Mouse (Mus musculus) midbrain, embryonic 14.5 days (tissue): ENCODE measurements around the gene Fcgbp. TPM values are rescaled to one million over a fixed set of nuclear protein-coding genes. Genes with fewer than 3 reads are reported as not detected.
A peak's percentile ranks its signal among the peaks of the same experiment; 100 is the strongest.

Experiments
- ATAC-seq: fragments of 200-750 bp; cut with Nextera tagmentation; 2 replicates; pipeline ENCODE4 v1.8.0; 2017; ENCODE audit warnings: moderate number of reproducible peaks, moderate library complexity; ENCODE audit not compliant: low FRiP score, low TSS enrichment
- DNase-seq: peaks from one replicate; pipeline ENCODE4 v3.0.0-alpha.2; 2015
- H3K27ac ChIP-seq: fragments of 300-500 bp; sonication (generic); replicated peaks from 2 replicates; pipeline ENCODE4 v1.5.1; 2014; ENCODE audit warnings: mild to moderate bottlenecking, low read depth, low read length, moderate library complexity
- H3K27me3 ChIP-seq: fragments of 300-500 bp; sonication (generic); 2 replicates; pipeline ENCODE4 v1.6.1; 2014; ENCODE audit warnings: low read length, control low read depth, mixed read lengths; ENCODE audit not compliant: control insufficient read depth, insufficient read depth
- H3K36me3 ChIP-seq: fragments of 300-500 bp; sonication (generic); 2 replicates; pipeline ENCODE4 v1.6.1; 2014; ENCODE audit warnings: low read length, control low read depth; ENCODE audit not compliant: control insufficient read depth, insufficient read depth
- H3K4me1 ChIP-seq: fragments of 300-500 bp; sonication (generic); 2 replicates; pipeline ENCODE4 v1.6.1; 2014; ENCODE audit warnings: mild to moderate bottlenecking, antibody characterized with exemption, low read length, control low read depth; ENCODE audit not compliant: control insufficient read depth, insufficient read depth
- H3K4me2 ChIP-seq: fragments of 300-500 bp; sonication (generic); 2 replicates; pipeline ENCODE4 v1.6.1; 2014; ENCODE audit warnings: mild to moderate bottlenecking, low read length, moderate library complexity
- H3K4me3 ChIP-seq: fragments of 300-500 bp; sonication (generic); replicated peaks from 2 replicates; pipeline ENCODE4 v1.5.1; 2014; ENCODE audit warnings: low read depth, low read length
- H3K9ac ChIP-seq: fragments of 300-500 bp; sonication (generic); replicated peaks from 2 replicates; pipeline ENCODE4 v1.6.1; 2014; ENCODE audit warnings: mild to moderate bottlenecking, low read length, moderate library complexity
- H3K9me3 ChIP-seq: fragments of 300-500 bp; sonication (generic); 2 replicates; pipeline ENCODE4 v1.6.1; 2016; ENCODE audit warnings: low read length, control low read depth, mixed read lengths; ENCODE audit not compliant: control insufficient read depth
- WGBS: fragments of 180-500 bp; shearing (Covaris S2); extraction: QIAGEN DNeasy Blood & Tissue Kit; methylation state at CpG from one replicate; pipeline ENCODE4 v1.1.7; 2014; 5-methylcytosine and 5-hydroxymethylcytosine counted together
- polyA plus RNA-seq: library from polyadenylated mRNA; unstranded; fragments of >200 nt; fragmentation: Nextera tagmentation; extraction: Ambion mirVana; gene quantifications from 2 replicates; pipeline ENCODE4 v1.2.1, GENCODE M21; 2014

The Fcgbp gene
- polyA plus RNA-seq, 1 experiment from 2014 or later, result 0.25 TPM

GRCm38 (mm10) chr7:28159893-28160292 is 88.9 kb downstream of the Fcgbp start:
- Histone ChIP-seq H3K27me3 (no peaks in the 10 kb centered on the region), H3K27ac (no peak overlapping the region), H3K9ac (no peak overlapping the region), H3K9me3 (no peaks in the 10 kb centered on the region), H3K36me3 (no peaks in the 10 kb centered on the region), H3K4me2 (no peak overlapping the region), H3K4me3 (no peak overlapping the region), H3K4me1 (no peaks in the 10 kb centered on the region)
- no peak for ATAC-seq
- no peak for DNase-seq
- 68% methylated on average over 3 of the region's 3 CpGs for WGBS

DNA sequence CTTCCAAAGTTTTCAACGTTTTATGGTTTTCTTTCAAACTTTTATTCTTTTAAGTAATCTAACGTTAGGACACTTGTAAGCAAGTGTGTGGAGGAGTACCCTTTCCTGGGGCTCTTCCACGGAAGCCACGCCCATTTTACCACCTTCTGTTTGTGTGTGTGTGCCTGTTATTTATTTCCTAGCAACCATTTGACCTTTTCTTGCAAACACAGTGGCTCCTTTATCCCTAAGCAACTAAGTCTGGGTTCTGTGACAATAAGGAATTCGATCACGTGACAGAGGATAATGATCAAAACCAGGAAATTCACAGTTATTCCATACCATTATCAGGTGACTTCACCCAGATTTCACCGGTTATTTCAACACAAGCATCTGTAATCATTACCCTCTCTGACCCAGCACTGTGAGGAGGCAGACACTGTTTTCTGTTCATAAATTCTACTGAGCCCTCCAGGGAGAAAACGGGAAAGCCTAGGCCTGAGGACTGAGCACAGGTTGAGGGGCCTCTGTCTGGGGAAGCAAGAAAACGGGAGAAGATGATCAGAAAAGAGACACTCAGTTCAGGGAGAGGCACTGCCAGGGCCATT is 90.2 kb downstream of the Fcgbp start:
- Histone ChIP-seq H3K4me1 (no peaks in the 10 kb centered on the region), H3K9me3 (no peaks in the 10 kb centered on the region), H3K4me3 (no peak overlapping the region), H3K27ac (no peak overlapping the region), H3K27me3 (no peaks in the 10 kb centered on the region), H3K36me3 (no peaks in the 10 kb centered on the region), H3K9ac (no peak overlapping the region), H3K4me2 (no peak overlapping the region)
- WGBS, result 67% methylated on average over 9 of the region's 9 CpGs
- ATAC-seq (no peak), DNase-seq (no peak)

GRCm38 (mm10) chr7:28165406-28165805 is 94.4 kb downstream of the Fcgbp start:
- Histone ChIP-seq H3K4me1 (peaks cover 12% of the 10 kb centered on the region), H3K27ac (no peak overlapping the region), H3K9ac (no peak overlapping the region), H3K9me3 (no peaks in the 10 kb centered on the region), H3K4me3 (no peak overlapping the region), H3K27me3 (no peaks in the 10 kb centered on the region), H3K36me3 (no peaks in the 10 kb centered on the region), H3K4me2 (no peak overlapping the region)
- 76% methylated on average over 6 of the region's 6 CpGs for WGBS
- DNase-seq (no peak), ATAC-seq (no peak)

DNA sequence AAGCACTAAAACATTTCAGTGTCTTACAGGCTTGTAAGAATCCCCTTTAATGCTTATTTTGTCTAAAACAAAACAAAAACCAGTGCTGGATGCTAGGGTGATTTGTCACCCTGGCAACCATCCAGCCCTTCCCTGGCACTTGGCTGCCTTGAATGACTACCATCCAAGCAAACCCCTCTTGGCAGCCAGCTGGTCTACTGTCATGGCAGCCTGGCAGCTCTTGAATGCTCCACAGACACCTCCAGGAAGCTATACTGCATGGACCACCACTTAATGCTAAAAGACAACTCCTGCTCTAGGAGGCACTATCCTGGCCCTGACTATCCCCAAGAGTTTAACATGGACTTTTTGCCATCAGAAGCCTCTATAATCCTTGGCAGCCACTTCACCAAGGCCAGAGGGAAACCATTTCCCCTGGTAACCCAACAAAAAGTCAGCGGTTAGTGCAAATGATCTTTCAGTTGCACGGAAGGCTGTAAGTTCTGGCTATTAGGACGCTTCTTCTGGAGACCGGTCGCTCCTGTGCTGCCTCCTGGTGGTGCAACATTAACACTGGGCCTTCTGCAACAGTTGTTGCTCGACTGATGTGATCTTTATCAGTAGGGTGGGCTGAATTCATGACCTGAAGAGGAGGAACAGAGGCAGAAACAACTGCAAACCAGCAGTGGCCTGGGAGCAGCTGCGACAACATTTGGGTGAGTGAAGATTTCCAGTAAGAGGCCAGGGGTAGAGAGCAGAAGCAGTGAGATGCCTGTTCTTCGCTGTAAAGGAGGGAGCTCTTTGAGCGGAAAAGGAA is 97.5 kb downstream of the Fcgbp start:
- 9% methylated on average over 9 of the region's 9 CpGs for WGBS
- no peaks in the 10 kb centered on the region for H3K27me3 ChIP-seq
- ATAC-seq (no peak; the same call in 1 of the 2 replicates), DNase-seq (peak; percentile 74)
- no peaks in the 10 kb centered on the region for H3K9me3 ChIP-seq
- H3K36me3 ChIP-seq, result no peaks in the 10 kb centered on the region
- H3K4me3 ChIP-seq, result peak overlapping the region; percentile 78
- H3K4me2 ChIP-seq, result peak overlapping the region; percentile 73
- H3K4me1 ChIP-seq, result peaks cover 20% of the 10 kb centered on the region
- peak overlapping the region; percentile 74 for H3K27ac ChIP-seq
- peak overlapping the region; percentile 48; the same call in 1 of the 2 replicates for H3K9ac ChIP-seq

GRCm38 (mm10) chr7:28169489-28170422 is 98.7 kb downstream of the Fcgbp start, which contains the start of gene Fbl:
Gene Fbl, plus strand, starts transcription at chr7:28169710.
- WGBS, result under 1% methylated on average over 80 of the region's 80 CpGs
- DNase-seq (peak; percentile 98), ATAC-seq (peak; percentile 91)
- peak within 1 kb of the TSS; percentile 74 for H3K27ac ChIP-seq
- peaks cover 20% of the 10 kb centered on the region for H3K4me1 ChIP-seq
- H3K4me3 ChIP-seq, result peak within 1 kb of the TSS; percentile 78
- H3K9ac ChIP-seq, result peak within 1 kb of the TSS; percentile 69
- no peaks in the 10 kb centered on the region for H3K9me3 ChIP-seq
- peak within 1 kb of the TSS; percentile 73 for H3K4me2 ChIP-seq
- peaks cover under 1% of the 10 kb centered on the region; the same call in 1 of the 2 replicates for H3K36me3 ChIP-seq
- H3K27me3 ChIP-seq, result no peaks in the 10 kb centered on the region

Other genes starting within 250 kb of the Fcgbp start
- gene Zfp59, start 232.6 kb upstream of the Fcgbp start, polyA plus RNA-seq, result 9.9 and 15.2 TPM in 2 replicates
- 0.98 and 1.3 TPM in 2 replicates for gene Zfp607a, start 213.7 kb upstream of the Fcgbp start, polyA plus RNA-seq
- 12.6 and 17.8 TPM in 2 replicates for gene Zfp974, start 141.8 kb upstream of the Fcgbp start, polyA plus RNA-seq
- gene Zfp780b, start 92.1 kb upstream of the Fcgbp start, polyA plus RNA-seq, result 27.5 and 31.1 TPM in 2 replicates
- 5.9 and 8.7 TPM in 2 replicates for gene Zfp850, start 57.1 kb upstream of the Fcgbp start, polyA plus RNA-seq
- gene Psmc4, start 21.1 kb upstream of the Fcgbp start, polyA plus RNA-seq, result 275 and 305 TPM in 2 replicates
- gene 9530053A07Rik, start 58.2 kb downstream of the Fcgbp start, polyA plus RNA-seq, result 0.04 TPM in 2 replicates
- 26.2 and 36.4 TPM in 2 replicates for gene Fbl, start 98.5 kb downstream of the Fcgbp start, polyA plus RNA-seq
- 13.7 and 17.3 TPM in 2 replicates for gene Dyrk1b, start 108.2 kb downstream of the Fcgbp start, polyA plus RNA-seq
- gene Eid2, start 196.6 kb downstream of the Fcgbp start, polyA plus RNA-seq, result 6.8 and 14.7 TPM in 2 replicates
- 40.2 TPM in 2 replicates for gene Eid2b, start 206.5 kb downstream of the Fcgbp start, polyA plus RNA-seq
- gene Selenov, start 219.9 kb downstream of the Fcgbp start, polyA plus RNA-seq, result 0.28 and 1.8 TPM in 2 replicates
- gene Dll3, start 231.0 kb downstream of the Fcgbp start, polyA plus RNA-seq, result 24.1 and 32.2 TPM in 2 replicates
- 136 and 138 TPM in 2 replicates for gene Timm50, start 240.8 kb downstream of the Fcgbp start, polyA plus RNA-seq